Mouse (Mus musculus): ENCODE measurements at regions not wholly inside any gene's neighbourhood (a gene's known extent, or its start where the extent isn't known, plus 50 kb on each side); places are given as distances from the start of the nearest gene placed in this dataset.

GRCm38 (mm10) chr15:62221024-62221819 lies 1298.4 kb upstream of the A1bg start:
- TF ChIP-seq E2F4 (IDR thresholded peaks at IDR 0.05; ENCODE audit: borderline replicate concordance, low read depth, low read length), result no peak
- no peak for TF ChIP-seq TCF12 (IDR thresholded peaks at IDR 0.05; ENCODE audit: low read depth, low read length)
- no peak for TF ChIP-seq USF2 (IDR thresholded peaks at IDR 0.05; ENCODE audit: borderline replicate concordance in 1 of 2, insufficient read depth in 1 of 2, low read depth in 1 of 2, low read length in 2 of 2)
- TF ChIP-seq BHLHE40 (IDR thresholded peaks at IDR 0.05; ENCODE audit: borderline replicate concordance, low read depth, low read length), result no peak
- no peak for TF ChIP-seq HCFC1 (IDR thresholded peaks at IDR 0.05; ENCODE audit: low read depth, low read length)
- TF ChIP-seq CTCF (IDR thresholded peaks at IDR 0.05 in 2 of 3, conservative IDR thresholded peaks at IDR 0.05 in 1 of 3; ENCODE audit: control insufficient read depth in 1 of 3, insufficient read depth in 1 of 3, low read depth in 2 of 3, low read length in 3 of 3, poor library complexity in 1 of 3, severe bottlenecking in 1 of 3), result no peak
- TF ChIP-seq MYC (IDR thresholded peaks at IDR 0.05; ENCODE audit: low read depth, low read length), result no peak
- TF ChIP-seq MAFK (IDR thresholded peaks at IDR 0.05; ENCODE audit: borderline replicate concordance, low read depth, low read length), result no peak
- no peak for TF ChIP-seq EP300 (IDR thresholded peaks at IDR 0.05; ENCODE audit: low read depth in 1 of 2, low read length in 2 of 2)
- peak in 1 of 2 experiments; percentile 81; a peak in 3 of 4 replicates for TF ChIP-seq POLR2A (IDR thresholded peaks at IDR 0.05; ENCODE audit: control insufficient read depth in 1 of 2, insufficient read depth in 1 of 2, low read depth in 1 of 2, low read length in 2 of 2, poor library complexity in 1 of 2)
- TF ChIP-seq ELF1 (IDR thresholded peaks at IDR 0.05; ENCODE audit: low read depth, low read length), result no peak
- no peak for TF ChIP-seq NELFE (IDR thresholded peaks at IDR 0.05; ENCODE audit: low read depth, low read length)
- TF ChIP-seq KAT2A (conservative IDR thresholded peaks at IDR 0.05; ENCODE audit: low read depth, low read length), result no peak
- no peak for TF ChIP-seq ZC3H11A (IDR thresholded peaks at IDR 0.05; ENCODE audit: low read depth, low read length)
